Mouse (Mus musculus) neural tube, embryonic 15.5 days (tissue): ENCODE measurements at regions not wholly inside any gene's neighbourhood (a gene's known extent, or its start where the extent isn't known, plus 50 kb on each side); places are given as distances from the start of the nearest gene placed in this dataset.

ENCODE experiments used
- ATAC-seq: fragments of 200-750 bp; cut with Nextera tagmentation; 2 replicates; pipeline ENCODE4 v1.8.0; 2017; ENCODE audit warnings: mild to moderate bottlenecking, moderate TSS enrichment, moderate library complexity; ENCODE audit not compliant: low FRiP score
- H3K27ac ChIP-seq: fragments of 300-500 bp; sonication (generic); replicated peaks from 2 replicates; pipeline ENCODE4 v1.5.1; 2015; ENCODE audit warnings: mild to moderate bottlenecking, inconsistent platforms
- H3K27me3 ChIP-seq: fragments of 300-500 bp; sonication (generic); replicated peaks from 2 replicates; pipeline ENCODE4 v1.6.1; 2015; ENCODE audit warnings: inconsistent platforms
- H3K36me3 ChIP-seq: fragments of 300-500 bp; sonication (generic); 2 replicates; pipeline ENCODE4 v1.6.1; 2015; ENCODE audit warnings: inconsistent platforms
- H3K4me1 ChIP-seq: fragments of 300-500 bp; sonication (generic); 2 replicates; pipeline ENCODE4 v1.6.1; 2015; ENCODE audit warnings: inconsistent platforms
- H3K4me2 ChIP-seq: fragments of 300-500 bp; sonication (generic); 2 replicates; pipeline ENCODE4 v1.6.1; 2015; ENCODE audit warnings: inconsistent platforms, mild to moderate bottlenecking, moderate library complexity
- H3K4me3 ChIP-seq: fragments of 300-500 bp; sonication (generic); replicated peaks from 2 replicates; pipeline ENCODE4 v1.5.1; 2015; ENCODE audit warnings: mild to moderate bottlenecking, inconsistent platforms
- H3K9ac ChIP-seq: fragments of 300-500 bp; sonication (generic); replicated peaks from 2 replicates; pipeline ENCODE4 v1.6.1; 2015; ENCODE audit warnings: mild to moderate bottlenecking, inconsistent platforms
- H3K9me3 ChIP-seq: fragments of 300-500 bp; sonication (generic); replicated peaks from 2 replicates; pipeline ENCODE4 v1.6.1; 2016; ENCODE audit warnings: inconsistent platforms

DNA sequence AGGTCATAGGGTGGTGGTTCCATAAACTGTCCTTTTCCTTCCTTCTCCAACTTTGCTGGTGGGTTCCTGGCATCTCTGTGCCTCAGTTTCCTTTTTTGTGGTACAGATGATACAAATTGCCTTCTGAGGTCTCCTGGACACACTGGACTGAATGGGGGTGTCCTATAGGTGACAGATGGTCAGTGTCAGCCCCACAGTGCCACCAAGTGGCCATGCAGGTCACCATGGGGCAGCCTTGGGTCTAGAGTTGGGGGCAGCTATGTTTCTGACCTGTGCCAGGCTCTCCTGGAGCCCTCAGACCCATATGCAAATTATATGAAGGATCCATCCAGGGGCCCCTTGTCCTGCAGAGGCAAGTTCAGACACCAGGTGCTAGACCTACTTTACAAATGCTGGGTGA, 50.8 kb upstream of the Gm26897 start:
- no peak overlapping the region for H3K27ac ChIP-seq
- H3K9ac ChIP-seq = no peak overlapping the region
- no peak overlapping the region for H3K4me3 ChIP-seq
- no peaks in the 10 kb centered on the region for H3K36me3 ChIP-seq
- H3K27me3 ChIP-seq = peaks cover 9% of the 10 kb centered on the region; the same call in 1 of the 2 replicates
- no peak for ATAC-seq
- no peaks in the 10 kb centered on the region for H3K9me3 ChIP-seq
- H3K4me1 ChIP-seq = peaks cover 23% of the 10 kb centered on the region
- no peak overlapping the region for H3K4me2 ChIP-seq
